Mouse (Mus musculus) embryonic fibroblast, embryonic 13.5 days (primary cell): ENCODE data around the gene Prr3.
"Not testable (repeated sequence)": the region's sequence is repeated elsewhere in the genome, so short reads cannot be mapped to it uniquely, and the experiment has no call there.

Experiments used
- CTCF ChIP-seq: IDR thresholded peaks from 2 replicates; pipeline ENCODE4 v1.5.1; 2011; ENCODE audit warnings: mild to moderate bottlenecking, control low read depth, low read length, moderate library complexity, borderline replicate concordance; ENCODE audit not compliant: insufficient read depth
- POLR2A ChIP-seq: IDR thresholded peaks from 2 replicates; pipeline ENCODE4 v1.6.1; 2011; ENCODE audit warnings: low read depth, mild to moderate bottlenecking, control low read depth, low read length, moderate library complexity

GRCm38 (mm10) chr17:35952559-35952958 lies 27.5 kb downstream of the Prr3 start:
- not testable (repeated sequence) for TF ChIP-seq CTCF, POLR2A
